Mouse (Mus musculus) testis, adult 2 months (tissue): ENCODE measurements around the gene Cenpn.

Source experiments
- CTCF ChIP-seq: fragments of 200-500 bp; IDR thresholded peaks from 2 replicates; pipeline ENCODE4 v1.5.1; 2012; ENCODE audit warnings: low read depth, mild to moderate bottlenecking, inconsistent platforms, low read length, moderate library complexity; ENCODE audit not compliant: control insufficient read depth, insufficient read depth, insufficient replicate concordance
- POLR2A ChIP-seq: fragments of 200-500 bp; IDR thresholded peaks from 2 replicates; pipeline ENCODE4 v1.6.1; 2012; ENCODE audit warnings: low read depth, mild to moderate bottlenecking, inconsistent platforms, low read length, moderate library complexity; ENCODE audit not compliant: control insufficient read depth

GRCm38 (mm10) chr8:116943555-116944384, 22.2 kb downstream of the Cenpn start:
- TF ChIP-seq POLR2A (no peak), CTCF (no peak)
